26 mouse cellular contexts compared by ENCODE assay signal in genomic region chr17:3499468-3499867, GRCm38 (mm10). TPM values are rescaled to one million over a fixed set of nuclear protein-coding genes. Genes with fewer than 3 reads are reported as not detected.
DNase-seq lines count a peak whose midpoint lies in the region; ATAC-seq lines count a peak whose summit lies in the region.
"Had no signal": no experiment of that assay in that cellular context is flagged by ENCODE, and none has a peak within 500 bp of the region (broad histone marks: within the 10 kb centered on the region; RNA-seq: fewer than 3 reads in every experiment).

No protein-coding gene starts in this region.

- no peaks in the 10 kb centered on the region for H3K9me3 ChIP-seq in forebrain, embryonic 15.5 days
- H3K9me3 ChIP-seq in forebrain, embryonic 10.5 days, result no peaks in the 10 kb centered on the region
- no peaks in the 10 kb centered on the region for H3K9me3 ChIP-seq in kidney, embryonic 14.5 days (ENCODE audit: control insufficient read depth, low read length)
- H3K9me3 ChIP-seq: embryonic facial prominence, embryonic 12.5 days; embryonic facial prominence, embryonic 15.5 days; forebrain, embryonic 13.5 days; heart, embryonic 12.5 days; heart, embryonic 15.5 days; hindbrain, embryonic 10.5 days; hindbrain, embryonic 13.5 days; intestine, embryonic 15.5 days had no signal

- 0 out of 2 replicates have a peak overlapping the region, but pooled peaks have one; percentile 8 for H3K27ac ChIP-seq in forebrain, embryonic 15.5 days (replicated peaks)
- H3K27ac ChIP-seq in forebrain, embryonic 10.5 days, result no peak overlapping the region
- H3K27ac ChIP-seq in kidney, embryonic 14.5 days (ENCODE audit: low read depth, low read length), result no peak overlapping the region
- H3K27ac ChIP-seq: embryonic facial prominence, embryonic 12.5 days; embryonic facial prominence, embryonic 15.5 days; forebrain, embryonic 13.5 days; heart, embryonic 15.5 days; hindbrain, embryonic 10.5 days; hindbrain, embryonic 13.5 days; intestine, embryonic 15.5 days had no signal

- no peak for DNase-seq in forebrain, embryonic 10.5 days (ENCODE audit: extremely low spot score, low spot score)
- DNase-seq in kidney, postnatal 4 days, result no peak
- peak; percentile 49 for DNase-seq in brain, adult 2 months (ENCODE audit: low read depth, low spot score)
- no peak for DNase-seq in lung, postnatal 36 days
- DNase-seq: adrenal gland, adult 8-10 months; adrenal gland, postnatal 25 days; cerebellum, adult 18-20 months; cerebellum, adult 9-10 months; cerebellum, postnatal 14 days; gastrocnemius, postnatal 25 days; heart, adult 18-20 months; heart, postnatal 10 days; heart, postnatal 36 days had no signal

- ATAC-seq in forebrain, embryonic 15.5 days (replicated peaks), result no peak
- ATAC-seq in kidney, embryonic 14.5 days (ENCODE audit: low FRiP score, low TSS enrichment), result peak; percentile 35; the same call in 1 of the 2 replicates
- ATAC-seq: activated CD4-positive, CD25-positive, alpha-beta regulatory T cell, adult 4 months; forebrain, embryonic 13.5 days; hindbrain, embryonic 16.5 days; intestine, embryonic 15.5 days had no signal

- H3K4me3 ChIP-seq in forebrain, embryonic 15.5 days, result no peak overlapping the region
- H3K4me3 ChIP-seq in forebrain, embryonic 10.5 days, result no peak overlapping the region
- no peak overlapping the region for H3K4me3 ChIP-seq in kidney, embryonic 14.5 days (ENCODE audit: low read length)
- H3K4me3 ChIP-seq: embryonic facial prominence, embryonic 12.5 days; embryonic facial prominence, embryonic 15.5 days; erythroblast, embryonic 14.5 days; forebrain, embryonic 13.5 days; heart, embryonic 12.5 days; heart, embryonic 15.5 days; hindbrain, embryonic 10.5 days; hindbrain, embryonic 13.5 days; intestine, embryonic 15.5 days had no signal

- no peak overlapping the region for H3K9ac ChIP-seq in forebrain, embryonic 15.5 days (replicated peaks)
- H3K9ac ChIP-seq in kidney, embryonic 14.5 days (ENCODE audit: low read depth, low read length), result no peak overlapping the region
- H3K9ac ChIP-seq: embryonic facial prominence, embryonic 12.5 days; embryonic facial prominence, embryonic 15.5 days; forebrain, embryonic 13.5 days; heart, embryonic 12.5 days; heart, embryonic 15.5 days; hindbrain, embryonic 13.5 days; intestine, embryonic 15.5 days had no signal

- H3K4me1 ChIP-seq in forebrain, embryonic 15.5 days, result peaks cover 5% of the 10 kb centered on the region
- no peaks in the 10 kb centered on the region for H3K4me1 ChIP-seq in forebrain, embryonic 10.5 days
- H3K4me1 ChIP-seq in kidney, embryonic 14.5 days (ENCODE audit: control insufficient read depth, insufficient read depth, low read length), result no peaks in the 10 kb centered on the region
- H3K4me1 ChIP-seq: embryonic facial prominence, embryonic 12.5 days; embryonic facial prominence, embryonic 15.5 days; forebrain, embryonic 13.5 days; heart, embryonic 12.5 days; heart, embryonic 15.5 days; hindbrain, embryonic 10.5 days; hindbrain, embryonic 13.5 days; intestine, embryonic 15.5 days had no signal

- WGBS in forebrain, embryonic 15.5 days, result 90% methylated on average over 8 of the region's 8 CpGs
- 94% methylated on average over 8 of the region's 8 CpGs for WGBS in forebrain, embryonic 10.5 days
- WGBS in kidney, embryonic 14.5 days, result 81% methylated on average over 8 of the region's 8 CpGs

- H3K36me3 ChIP-seq in forebrain, embryonic 15.5 days, result peaks cover 11% of the 10 kb centered on the region
- no peaks in the 10 kb centered on the region for H3K36me3 ChIP-seq in forebrain, embryonic 10.5 days (replicated peaks)
- H3K36me3 ChIP-seq in kidney, embryonic 14.5 days (ENCODE audit: control insufficient read depth, insufficient read depth, low read length), result no peaks in the 10 kb centered on the region
- H3K36me3 ChIP-seq: embryonic facial prominence, embryonic 12.5 days; heart, embryonic 12.5 days; heart, embryonic 15.5 days; hindbrain, embryonic 10.5 days; hindbrain, embryonic 13.5 days; intestine, embryonic 15.5 days had no signal

- no peaks in the 10 kb centered on the region for H3K27me3 ChIP-seq in forebrain, embryonic 15.5 days
- no peaks in the 10 kb centered on the region for H3K27me3 ChIP-seq in forebrain, embryonic 10.5 days (ENCODE audit: poor library complexity, severe bottlenecking)
- H3K27me3 ChIP-seq in kidney, embryonic 14.5 days (ENCODE audit: control insufficient read depth, insufficient read depth, low read length), result no peaks in the 10 kb centered on the region
- H3K27me3 ChIP-seq: embryonic facial prominence, embryonic 12.5 days; embryonic facial prominence, embryonic 15.5 days; forebrain, embryonic 13.5 days; heart, embryonic 12.5 days; heart, embryonic 15.5 days; hindbrain, embryonic 13.5 days; intestine, embryonic 15.5 days had no signal

- H3K4me2 ChIP-seq in forebrain, embryonic 15.5 days (replicated peaks), result no peak overlapping the region
- no peak overlapping the region for H3K4me2 ChIP-seq in kidney, embryonic 14.5 days (replicated peaks; ENCODE audit: low read depth, low read length)
- H3K4me2 ChIP-seq: embryonic facial prominence, embryonic 12.5 days; embryonic facial prominence, embryonic 15.5 days; forebrain, embryonic 13.5 days; heart, embryonic 12.5 days; heart, embryonic 15.5 days; hindbrain, embryonic 13.5 days; intestine, embryonic 15.5 days had no signal

RNA-seq across cellular contexts. Expression of gene Cldn20, which starts 32.9 kb away (rescaled TPM):
- polyA plus RNA-seq in forebrain, embryonic 15.5 days (2015; fragmentation: Nextera tagmentation; extraction: Ambion mirVana), result 0.31 and 0.83 TPM in 2 replicates
- polyA plus RNA-seq in forebrain, embryonic 10.5 days (2016; fragmentation: Nextera tagmentation; extraction: Ambion mirVana), result not detected in 2 replicates
- 0.31 and 0.70 TPM in 2 replicates for polyA plus RNA-seq in kidney, embryonic 14.5 days (2014; fragmentation: Nextera tagmentation; extraction: Ambion mirVana)
- polyA plus RNA-seq: activated CD4-positive, CD25-positive, alpha-beta regulatory T cell, adult 4 months; erythroblast, embryonic 14.5 days; heart, embryonic 12.5 days; hindbrain, embryonic 10.5 days; hindbrain, embryonic 16.5 days; intestine, embryonic 15.5 days had no signal

RNA-seq across cellular contexts. Expression of gene Tfb1m, which starts 58.1 kb away (rescaled TPM):
- 13.7 and 14.9 TPM in 2 replicates for polyA plus RNA-seq in forebrain, embryonic 15.5 days (2015; fragmentation: Nextera tagmentation; extraction: Ambion mirVana)
- polyA plus RNA-seq in forebrain, embryonic 10.5 days (2016; fragmentation: Nextera tagmentation; extraction: Ambion mirVana), result 23.5 and 27.2 TPM in 2 replicates
- 19.5 and 21.4 TPM in 2 replicates for polyA plus RNA-seq in kidney, embryonic 14.5 days (2014; fragmentation: Nextera tagmentation; extraction: Ambion mirVana)
